Mouse (Mus musculus): ENCODE measurements at regions not wholly inside any gene's neighbourhood (a gene's known extent, or its start where the extent isn't known, plus 50 kb on each side); places are given as distances from the start of the nearest gene placed in this dataset.

GRCm38 (mm10) chr2:9782698-9783097 is 98.4 kb upstream of the 4930412O13Rik start:
- TF ChIP-seq GATA1 (IDR thresholded peaks at IDR 0.05; ENCODE audit: borderline replicate concordance, low read length) (no peak), FLI1 (IDR thresholded peaks at IDR 0.05; ENCODE audit: low read length) (no peak)
